Mouse (Mus musculus): Measurements from ENCODE around the gene Disp1. TPM values are rescaled to one million over a fixed set of nuclear protein-coding genes. Genes with fewer than 3 reads are reported as not detected.

The Disp1 gene
- polyA plus RNA-seq, 1 experiment from 2014 or later: 7.8 TPM

- H3K27ac ChIP-seq: no peak overlapping the region
- no peaks in the 10 kb centered on the region for H3K27me3 ChIP-seq
- H3K9me3 ChIP-seq (replicated peaks): no peaks in the 10 kb centered on the region
- H3K4me3 ChIP-seq: 0 out of 2 replicates have a peak overlapping the region, but pooled peaks have one; percentile 30
- peak overlapping the region; percentile 36 for H3K4me2 ChIP-seq
- 48% methylated on average over 7 of the region's 7 CpGs for WGBS
- no peak overlapping the region; the same call in 1 of the 2 replicates for H3K9ac ChIP-seq
- H3K36me3 ChIP-seq: no peaks in the 10 kb centered on the region
- peaks cover 41% of the 10 kb centered on the region for H3K4me1 ChIP-seq (replicated peaks)
- ATAC-seq (replicated peaks; ENCODE audit: insufficient number of reproducible peaks, insufficient read depth, low FRiP score, low read depth): no peak
Measured at GRCm38 (mm10) chr1:183146102-183146735, 75.1 kb downstream of the Disp1 start.

- no peak overlapping the region for H3K4me2 ChIP-seq
- H3K9ac ChIP-seq: no peak overlapping the region
- no peaks in the 10 kb centered on the region for H3K36me3 ChIP-seq
- no peak overlapping the region for H3K4me3 ChIP-seq
- no peak overlapping the region for H3K27ac ChIP-seq
- no peaks in the 10 kb centered on the region for H3K27me3 ChIP-seq
- H3K9me3 ChIP-seq (replicated peaks): no peaks in the 10 kb centered on the region
- WGBS: 25% methylated on average over 4 of the region's 4 CpGs
- H3K4me1 ChIP-seq (replicated peaks): peaks cover 40% of the 10 kb centered on the region
- ATAC-seq (replicated peaks; ENCODE audit: insufficient number of reproducible peaks, insufficient read depth, low FRiP score, low read depth): no peak
Measured at GRCm38 (mm10) chr1:183144602-183145205, 76.6 kb downstream of the Disp1 start.

- 74% methylated on average over 7 of the region's 7 CpGs for WGBS
- H3K9me3 ChIP-seq (replicated peaks): no peaks in the 10 kb centered on the region
- H3K27ac ChIP-seq: no peak overlapping the region
- no peak overlapping the region for H3K9ac ChIP-seq
- H3K27me3 ChIP-seq: no peaks in the 10 kb centered on the region
- no peak overlapping the region for H3K4me3 ChIP-seq
- no peaks in the 10 kb centered on the region for H3K36me3 ChIP-seq
- no peak overlapping the region for H3K4me2 ChIP-seq
- H3K4me1 ChIP-seq (replicated peaks): peaks cover 35% of the 10 kb centered on the region
- ATAC-seq (replicated peaks; ENCODE audit: insufficient number of reproducible peaks, insufficient read depth, low FRiP score, low read depth): no peak
Measured at GRCm38 (mm10) chr1:183143246-183143645, 78.1 kb downstream of the Disp1 start.

- H3K4me2 ChIP-seq: no peak overlapping the region
- H3K4me1 ChIP-seq (replicated peaks): peaks cover 35% of the 10 kb centered on the region
- no peaks in the 10 kb centered on the region for H3K27me3 ChIP-seq
- H3K27ac ChIP-seq: no peak overlapping the region
- no peak overlapping the region for H3K9ac ChIP-seq
- H3K36me3 ChIP-seq: no peaks in the 10 kb centered on the region
- H3K4me3 ChIP-seq: no peak overlapping the region
- ATAC-seq (replicated peaks; ENCODE audit: insufficient number of reproducible peaks, insufficient read depth, low FRiP score, low read depth): no peak
- WGBS: 69% methylated on average over 5 of the region's 5 CpGs
- H3K9me3 ChIP-seq (replicated peaks): no peaks in the 10 kb centered on the region
Measured at GRCm38 (mm10) chr1:183142566-183142965, 78.8 kb downstream of the Disp1 start.

GRCm38 (mm10) chr1:183141329-183141728 is 80.0 kb downstream of the Disp1 start:
- H3K36me3 ChIP-seq: no peaks in the 10 kb centered on the region
- no peaks in the 10 kb centered on the region for H3K9me3 ChIP-seq (replicated peaks)
- no peak overlapping the region for H3K4me3 ChIP-seq
- no peaks in the 10 kb centered on the region for H3K27me3 ChIP-seq
- peaks cover 25% of the 10 kb centered on the region for H3K4me1 ChIP-seq (replicated peaks)
- WGBS: 53% methylated on average over 2 of the region's 2 CpGs
- no peak overlapping the region for H3K27ac ChIP-seq
- no peak overlapping the region for H3K9ac ChIP-seq
- no peak overlapping the region for H3K4me2 ChIP-seq
- no peak for ATAC-seq (replicated peaks; ENCODE audit: insufficient number of reproducible peaks, insufficient read depth, low FRiP score, low read depth)

GRCm38 (mm10) chr1:183140511-183141268 is 80.6 kb downstream of the Disp1 start:
- WGBS: 73% methylated on average over 12 of the region's 12 CpGs
- Histone ChIP-seq H3K36me3 (no peaks in the 10 kb centered on the region), H3K4me1 (replicated peaks) (peaks cover 25% of the 10 kb centered on the region), H3K9ac (no peak overlapping the region), H3K4me2 (no peak overlapping the region), H3K27me3 (no peaks in the 10 kb centered on the region), H3K9me3 (replicated peaks) (no peaks in the 10 kb centered on the region), H3K4me3 (no peak overlapping the region), H3K27ac (no peak overlapping the region)
- ATAC-seq (replicated peaks; ENCODE audit: insufficient number of reproducible peaks, insufficient read depth, low FRiP score, low read depth): no peak

GRCm38 (mm10) chr1:183138088-183138487 is 83.2 kb downstream of the Disp1 start:
- H3K27me3 ChIP-seq: no peaks in the 10 kb centered on the region
- H3K4me1 ChIP-seq (replicated peaks): peaks cover 33% of the 10 kb centered on the region
- H3K9me3 ChIP-seq (replicated peaks): no peaks in the 10 kb centered on the region
- no peak for ATAC-seq (replicated peaks; ENCODE audit: insufficient number of reproducible peaks, insufficient read depth, low FRiP score, low read depth)
- 68% methylated on average over 4 of the region's 4 CpGs for WGBS
- H3K9ac ChIP-seq: no peak overlapping the region
- H3K27ac ChIP-seq: no peak overlapping the region
- no peak overlapping the region for H3K4me3 ChIP-seq
- no peaks in the 10 kb centered on the region for H3K36me3 ChIP-seq
- H3K4me2 ChIP-seq: no peak overlapping the region

GRCm38 (mm10) chr1:183134427-183134826 is 86.9 kb downstream of the Disp1 start:
- Histone ChIP-seq H3K27ac (peak overlapping the region; percentile 17; the same call in 1 of the 2 replicates), H3K4me2 (no peak overlapping the region), H3K36me3 (no peaks in the 10 kb centered on the region), H3K9ac (no peak overlapping the region), H3K27me3 (no peaks in the 10 kb centered on the region), H3K4me1 (replicated peaks) (peaks cover 25% of the 10 kb centered on the region), H3K4me3 (no peak overlapping the region), H3K9me3 (replicated peaks) (no peaks in the 10 kb centered on the region)
- WGBS: 46% methylated on average over 4 of the region's 4 CpGs
- 0 out of 2 replicates have a peak, but pooled peaks have one; percentile 43 for ATAC-seq (replicated peaks; ENCODE audit: insufficient number of reproducible peaks, insufficient read depth, low FRiP score, low read depth)

GRCm38 (mm10) chr1:183133440-183133839 is 87.9 kb downstream of the Disp1 start:
- no peaks in the 10 kb centered on the region for H3K9me3 ChIP-seq (replicated peaks)
- WGBS: 66% methylated on average over 3 of the region's 3 CpGs
- no peaks in the 10 kb centered on the region for H3K27me3 ChIP-seq
- ATAC-seq (replicated peaks; ENCODE audit: insufficient number of reproducible peaks, insufficient read depth, low FRiP score, low read depth): no peak
- H3K4me1 ChIP-seq (replicated peaks): peaks cover 25% of the 10 kb centered on the region
- H3K27ac ChIP-seq: no peak overlapping the region
- H3K4me3 ChIP-seq: no peak overlapping the region
- H3K9ac ChIP-seq: no peak overlapping the region
- H3K36me3 ChIP-seq: no peaks in the 10 kb centered on the region
- H3K4me2 ChIP-seq: no peak overlapping the region

GRCm38 (mm10) chr1:183127246-183127645 is 94.1 kb downstream of the Disp1 start:
- H3K9ac ChIP-seq: no peak overlapping the region
- H3K36me3 ChIP-seq: no peaks in the 10 kb centered on the region
- H3K27ac ChIP-seq: no peak overlapping the region
- H3K4me1 ChIP-seq (replicated peaks): no peaks in the 10 kb centered on the region
- 70% methylated on average over 4 of the region's 4 CpGs for WGBS
- H3K4me2 ChIP-seq: no peak overlapping the region
- H3K27me3 ChIP-seq: no peaks in the 10 kb centered on the region
- no peak overlapping the region for H3K4me3 ChIP-seq
- H3K9me3 ChIP-seq (replicated peaks): no peaks in the 10 kb centered on the region
- ATAC-seq (replicated peaks; ENCODE audit: insufficient number of reproducible peaks, insufficient read depth, low FRiP score, low read depth): no peak

- Histone ChIP-seq H3K36me3 (no peaks in the 10 kb centered on the region), H3K4me3 (no peak overlapping the region), H3K9ac (no peak overlapping the region), H3K27me3 (no peaks in the 10 kb centered on the region), H3K4me2 (no peak overlapping the region), H3K27ac (no peak overlapping the region), H3K4me1 (replicated peaks) (peaks cover 3% of the 10 kb centered on the region), H3K9me3 (replicated peaks) (no peaks in the 10 kb centered on the region)
- ATAC-seq (replicated peaks; ENCODE audit: insufficient number of reproducible peaks, insufficient read depth, low FRiP score, low read depth): no peak
- 61% methylated on average over 3 of the region's 3 CpGs for WGBS
Measured at GRCm38 (mm10) chr1:183123725-183124124, 97.6 kb downstream of the Disp1 start.

All from heart, embryonic 15.5 days (tissue).